Mouse (Mus musculus): ENCODE data around the gene Gm8439.

DNA sequence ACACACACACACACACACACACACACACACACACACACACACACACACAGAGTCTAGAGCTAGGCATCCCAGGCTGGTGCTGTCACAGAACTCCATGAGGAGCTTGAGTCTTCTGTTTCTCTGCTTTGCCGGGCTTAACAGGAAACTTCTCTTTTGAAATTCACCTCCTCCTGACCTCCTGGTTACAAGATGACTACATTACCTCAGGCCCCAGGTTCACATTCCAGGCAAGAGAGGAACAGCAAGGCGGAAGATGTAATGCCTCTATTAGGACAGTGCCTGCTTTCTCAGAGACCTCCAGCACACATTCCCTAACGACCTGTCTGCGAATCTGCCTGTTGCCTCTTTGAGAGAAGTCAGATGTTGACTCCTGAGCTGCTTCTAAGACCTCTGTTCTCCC lies at the start of gene Gm8439:
- TF ChIP-seq CTCF (IDR thresholded peaks at IDR 0.05; ENCODE audit: borderline replicate concordance, insufficient read depth, low read length) (no peak), POLR2A (IDR thresholded peaks at IDR 0.05; ENCODE audit: low read depth, low read length) (no peak)
